Comparison of ENCODE assay signal across 8 mouse cellular contexts in genomic region chr10:81435436-81435835, GRCm38 (mm10). TPM values are rescaled to one million over a fixed set of nuclear protein-coding genes. Genes with fewer than 3 reads are reported as not detected.
DNase-seq lines count a peak whose midpoint lies in the region; ATAC-seq lines count a peak whose summit lies in the region.

No protein-coding gene starts in this region.

- DNase-seq in embryonic facial prominence, embryonic 10.5 days (ENCODE audit: low spot score): no peak
- DNase-seq in urinary bladder, postnatal 14 days (ENCODE audit: low spot score): peak; percentile 76
- no peak for DNase-seq in urinary bladder, postnatal 10 days (ENCODE audit: low spot score)
- DNase-seq in heart, postnatal 14 days: peak; percentile 75 to 87
- peak; percentile 80 to 81 for DNase-seq in left cerebral cortex, postnatal 10 days (ENCODE audit: extremely low spot score in 1 of 2, low spot score in 2 of 2)
- peak; percentile 70 for DNase-seq in right cerebral cortex, adult 18-20 months

- peak overlapping the region; percentile 8; the same call in 1 of the 2 replicates for H3K9ac ChIP-seq in embryonic facial prominence, embryonic 13.5 days

- no peak for ATAC-seq in embryonic facial prominence, embryonic 13.5 days (ENCODE audit: insufficient number of reproducible peaks, insufficient read depth, low FRiP score, low TSS enrichment, low read depth)
- no peak for ATAC-seq in activated CD4-positive, CD25-positive, alpha-beta regulatory T cell, adult 4 months

- no peak overlapping the region for H3K4me2 ChIP-seq in embryonic facial prominence, embryonic 13.5 days

- peaks cover 30% of the 10 kb centered on the region for H3K4me1 ChIP-seq in embryonic facial prominence, embryonic 13.5 days
- H3K4me1 ChIP-seq in embryonic facial prominence, embryonic 10.5 days: peaks cover 32% of the 10 kb centered on the region

- 80% methylated on average over 3 of the region's 3 CpGs for WGBS in embryonic facial prominence, embryonic 13.5 days
- 79% methylated on average over 3 of the region's 3 CpGs for WGBS in embryonic facial prominence, embryonic 10.5 days

- no peaks in the 10 kb centered on the region for H3K27me3 ChIP-seq in embryonic facial prominence, embryonic 13.5 days
- peaks cover 32% of the 10 kb centered on the region for H3K27me3 ChIP-seq in embryonic facial prominence, embryonic 10.5 days (replicated peaks; ENCODE audit: low read depth, poor library complexity, severe bottlenecking)

- H3K9me3 ChIP-seq in embryonic facial prominence, embryonic 13.5 days: no peaks in the 10 kb centered on the region
- H3K9me3 ChIP-seq in embryonic facial prominence, embryonic 10.5 days: no peaks in the 10 kb centered on the region

- H3K4me3 ChIP-seq in embryonic facial prominence, embryonic 13.5 days: no peak overlapping the region
- no peak overlapping the region for H3K4me3 ChIP-seq in embryonic facial prominence, embryonic 10.5 days

- no peak overlapping the region for H3K27ac ChIP-seq in embryonic facial prominence, embryonic 13.5 days
- no peak overlapping the region for H3K27ac ChIP-seq in embryonic facial prominence, embryonic 10.5 days (replicated peaks)

- H3K36me3 ChIP-seq in embryonic facial prominence, embryonic 13.5 days: no peaks in the 10 kb centered on the region
- H3K36me3 ChIP-seq in embryonic facial prominence, embryonic 10.5 days (replicated peaks): no peaks in the 10 kb centered on the region

- intact Hi-C loops in heart, postnatal 14 days (cut with DNase I): no loop called here
- intact Hi-C loops in left cerebral cortex, postnatal 10 days (cut with DNase I): no loop called here

RNA-seq across cellular contexts. Expression of gene Nfic, which starts 20.0 kb away (rescaled TPM):
- polyA plus RNA-seq in embryonic facial prominence, embryonic 13.5 days (2015; fragmentation: Nextera tagmentation; extraction: Ambion mirVana): 87.0 and 96.1 TPM in 2 replicates
- polyA plus RNA-seq in embryonic facial prominence, embryonic 10.5 days (2016; fragmentation: Nextera tagmentation; extraction: Ambion mirVana): 12.5 and 20.2 TPM in 2 replicates
- total RNA-seq in heart, postnatal 14 days (2021): 100 to 1,000 TPM; 133 TPM
- 10 to 100 TPM; 40.7 to 44.6 TPM for total RNA-seq in left cerebral cortex, postnatal 10 days (2021)
- 10 to 100 TPM; 15.2 to 16.0 TPM for polyA plus RNA-seq in activated CD4-positive, CD25-positive, alpha-beta regulatory T cell, adult 4 months (2017; shearing (Covaris generic))

RNA-seq across cellular contexts. Expression of gene Smim24, which starts 42.6 kb away (rescaled TPM):
- polyA plus RNA-seq in embryonic facial prominence, embryonic 13.5 days (2015; fragmentation: Nextera tagmentation; extraction: Ambion mirVana): 3.1 and 7.1 TPM in 2 replicates
- polyA plus RNA-seq in embryonic facial prominence, embryonic 10.5 days (2016; fragmentation: Nextera tagmentation; extraction: Ambion mirVana): 2.0 and 2.8 TPM in 2 replicates
- 1 to 10 TPM; 1.9 to 2.0 TPM for total RNA-seq in heart, postnatal 14 days (2021)
- 1 to 10 TPM; 2.0 to 2.2 TPM for total RNA-seq in left cerebral cortex, postnatal 10 days (2021)
- polyA plus RNA-seq in activated CD4-positive, CD25-positive, alpha-beta regulatory T cell, adult 4 months (2017; shearing (Covaris generic)): 10 to 100 TPM in 1 of 2 experiments, 1 to 10 TPM in 1; 7.3 to 13.3 TPM

RNA-seq across cellular contexts. Expression of gene Gm48552, which starts 46.6 kb away (rescaled TPM):
- polyA plus RNA-seq in embryonic facial prominence, embryonic 13.5 days (2015; fragmentation: Nextera tagmentation; extraction: Ambion mirVana): 1.2 and 1.5 TPM in 2 replicates
- 1.8 and 3.1 TPM in 2 replicates for polyA plus RNA-seq in embryonic facial prominence, embryonic 10.5 days (2016; fragmentation: Nextera tagmentation; extraction: Ambion mirVana)
- under 1 TPM; 0.65 to 0.83 TPM for total RNA-seq in heart, postnatal 14 days (2021)
- total RNA-seq in left cerebral cortex, postnatal 10 days (2021): 1 to 10 TPM; 2.5 to 3.5 TPM
- polyA plus RNA-seq in activated CD4-positive, CD25-positive, alpha-beta regulatory T cell, adult 4 months (2017; shearing (Covaris generic)): 1 to 10 TPM in 1 of 2 experiments, not detected in 1; 1.4 TPM

RNA-seq across cellular contexts. Expression of gene Celf5, which starts 47.1 kb away (rescaled TPM):
- polyA plus RNA-seq in embryonic facial prominence, embryonic 13.5 days (2015; fragmentation: Nextera tagmentation; extraction: Ambion mirVana): 2.1 and 2.5 TPM in 2 replicates
- polyA plus RNA-seq in embryonic facial prominence, embryonic 10.5 days (2016; fragmentation: Nextera tagmentation; extraction: Ambion mirVana): 1.2 and 2.3 TPM in 2 replicates
- total RNA-seq in heart, postnatal 14 days (2021): under 1 TPM; 0.15 to 0.19 TPM
- 100 to 1,000 TPM; 287 to 297 TPM for total RNA-seq in left cerebral cortex, postnatal 10 days (2021)
- polyA plus RNA-seq in activated CD4-positive, CD25-positive, alpha-beta regulatory T cell, adult 4 months (2017; shearing (Covaris generic)): 1 to 10 TPM in 1 of 2 experiments, under 1 TPM in 1; 0.44 to 1.5 TPM

RNA-seq across cellular contexts. Expression of gene Gm48551, which starts 51.2 kb away (rescaled TPM):
- 4.1 and 5.0 TPM in 2 replicates for polyA plus RNA-seq in embryonic facial prominence, embryonic 13.5 days (2015; fragmentation: Nextera tagmentation; extraction: Ambion mirVana)
- 2.7 TPM in 2 replicates for polyA plus RNA-seq in embryonic facial prominence, embryonic 10.5 days (2016; fragmentation: Nextera tagmentation; extraction: Ambion mirVana)
- under 1 TPM; 0.51 to 0.84 TPM for total RNA-seq in heart, postnatal 14 days (2021)
- 1 to 10 TPM; 3.4 to 5.0 TPM for total RNA-seq in left cerebral cortex, postnatal 10 days (2021)
- polyA plus RNA-seq in activated CD4-positive, CD25-positive, alpha-beta regulatory T cell, adult 4 months (2017; shearing (Covaris generic)): 1 to 10 TPM; 1.1 to 1.2 TPM

Comparison
In these comparisons a context has a peak if more than half of its experiments do, and no peak if none do; other contexts are left out.
1. DNase-seq: peak in urinary bladder, postnatal 14 days (single experiment), heart, postnatal 14 days (2 of 2), left cerebral cortex, postnatal 10 days (2 of 2) and right cerebral cortex, adult 18-20 months (single experiment); none in embryonic facial prominence, embryonic 10.5 days (single experiment) and urinary bladder, postnatal 10 days (single experiment).